Mouse (Mus musculus): ENCODE measurements at regions not wholly inside any gene's neighbourhood (a gene's known extent, or its start where the extent isn't known, plus 50 kb on each side); places are given as distances from the start of the nearest gene placed in this dataset.
"Not testable (repeated sequence)": the region's sequence is repeated elsewhere in the genome, so short reads cannot be mapped to it uniquely, and the experiment has no call there.

- DNase-seq (ENCODE audit: low spot score) (no peak), ATAC-seq (ENCODE audit: low FRiP score) (peak; percentile 59; the same call in 1 of the 2 replicates)
- 33% methylated on average over 1 of the region's 1 CpGs for WGBS
- no peaks in the 10 kb centered on the region for H3K27me3 ChIP-seq (ENCODE audit: control insufficient read depth, insufficient read depth, low read length)
- no peaks in the 10 kb centered on the region for H3K4me1 ChIP-seq (replicated peaks; ENCODE audit: control insufficient read depth, insufficient read depth, low read length)
- H3K4me2 ChIP-seq (replicated peaks): no peak overlapping the region
- H3K9me3 ChIP-seq (ENCODE audit: control insufficient read depth, low read length): no peaks in the 10 kb centered on the region
- H3K36me3 ChIP-seq (replicated peaks; ENCODE audit: control insufficient read depth, insufficient read depth): no peaks in the 10 kb centered on the region
- no peak overlapping the region for H3K4me3 ChIP-seq (replicated peaks; ENCODE audit: low read length)
- no peak overlapping the region for H3K27ac ChIP-seq
- no peak overlapping the region for H3K9ac ChIP-seq
Observed at GRCm38 (mm10) chr7:73827549-73827948, 87.4 kb downstream of the Fam174b start.

- H3K4me3 ChIP-seq (replicated peaks; ENCODE audit: low read length): no peak overlapping the region
- no peak overlapping the region for H3K9ac ChIP-seq
- DNase-seq (ENCODE audit: low spot score) (no peak), ATAC-seq (ENCODE audit: low FRiP score) (no peak)
- no peaks in the 10 kb centered on the region for H3K4me1 ChIP-seq (replicated peaks; ENCODE audit: control insufficient read depth, insufficient read depth, low read length)
- H3K27me3 ChIP-seq (ENCODE audit: control insufficient read depth, insufficient read depth, low read length): no peaks in the 10 kb centered on the region
- H3K27ac ChIP-seq: no peak overlapping the region
- H3K9me3 ChIP-seq (ENCODE audit: control insufficient read depth, low read length): no peaks in the 10 kb centered on the region
- WGBS: 74% methylated on average over 6 of the region's 6 CpGs
- no peak overlapping the region for H3K4me2 ChIP-seq (replicated peaks)
- H3K36me3 ChIP-seq (replicated peaks; ENCODE audit: control insufficient read depth, insufficient read depth): no peaks in the 10 kb centered on the region
Observed at GRCm38 (mm10) chr7:73830581-73830980, 90.5 kb downstream of the Fam174b start.

DNA sequence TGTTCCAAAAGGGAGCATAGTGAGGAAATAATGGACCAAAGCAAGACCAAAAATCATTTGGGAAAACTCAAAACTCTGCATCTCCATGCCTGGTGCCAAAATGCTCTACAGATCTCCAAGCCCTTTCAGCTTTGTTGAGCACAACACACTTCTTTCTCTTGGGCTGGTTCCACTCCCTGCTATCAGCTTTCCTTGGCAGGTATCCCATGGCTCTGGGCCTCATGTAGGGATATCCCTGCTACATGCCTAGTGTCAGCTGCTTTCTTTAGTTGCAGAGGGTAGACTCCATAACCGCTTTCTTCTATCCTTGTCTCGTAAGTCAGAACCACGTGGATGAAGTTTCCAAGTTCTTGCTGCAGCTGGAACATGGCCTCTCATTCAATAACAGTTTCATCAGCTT, 100.3 kb downstream of the Fam174b start:
- DNase-seq (ENCODE audit: low spot score): no peak
- H3K27me3 ChIP-seq (ENCODE audit: control insufficient read depth, insufficient read depth, low read length): no peaks in the 10 kb centered on the region
- H3K9me3 ChIP-seq (ENCODE audit: control insufficient read depth, low read length): no peaks in the 10 kb centered on the region
- H3K4me3 ChIP-seq (replicated peaks; ENCODE audit: low read length): no peak overlapping the region
- no peaks in the 10 kb centered on the region for H3K36me3 ChIP-seq (replicated peaks; ENCODE audit: control insufficient read depth, insufficient read depth)
- 87% methylated on average over 3 of the region's 3 CpGs for WGBS
- no peak overlapping the region for H3K9ac ChIP-seq
- H3K4me2 ChIP-seq (replicated peaks): no peak overlapping the region
- H3K4me1 ChIP-seq (replicated peaks; ENCODE audit: control insufficient read depth, insufficient read depth, low read length): no peaks in the 10 kb centered on the region
- no peak for ATAC-seq (ENCODE audit: low FRiP score)
- no peak overlapping the region for H3K27ac ChIP-seq

DNA sequence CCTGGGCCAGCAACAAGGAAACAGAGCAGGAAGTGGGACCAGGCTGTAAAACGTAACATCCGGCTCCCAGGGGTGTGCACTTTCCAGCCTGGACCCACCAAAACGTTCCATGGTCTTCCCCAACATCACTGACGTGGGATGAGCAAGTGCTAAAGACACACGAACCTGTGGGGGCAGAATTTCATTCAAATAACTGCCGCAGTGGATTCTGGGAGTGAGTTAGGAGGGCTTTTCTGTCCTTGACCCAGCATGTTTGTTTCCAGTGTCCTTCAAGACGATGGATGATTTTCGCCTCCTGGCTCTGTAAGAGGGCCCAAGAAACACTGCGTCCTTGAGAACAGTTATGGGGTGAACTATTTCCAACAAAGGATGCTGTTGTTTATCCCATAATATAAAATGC, 112.1 kb downstream of the Fam174b start:
- WGBS: 83% methylated on average over 9 of the region's 9 CpGs
- H3K4me3 ChIP-seq (replicated peaks; ENCODE audit: low read length): no peak overlapping the region
- no peaks in the 10 kb centered on the region for H3K36me3 ChIP-seq (replicated peaks; ENCODE audit: control insufficient read depth, insufficient read depth)
- no peak overlapping the region for H3K27ac ChIP-seq
- no peaks in the 10 kb centered on the region for H3K9me3 ChIP-seq (ENCODE audit: control insufficient read depth, low read length)
- DNase-seq (ENCODE audit: low spot score) (no peak), ATAC-seq (ENCODE audit: low FRiP score) (no peak)
- no peak overlapping the region for H3K9ac ChIP-seq
- no peak overlapping the region for H3K4me2 ChIP-seq (replicated peaks)
- H3K4me1 ChIP-seq (replicated peaks; ENCODE audit: control insufficient read depth, insufficient read depth, low read length): no peaks in the 10 kb centered on the region
- no peaks in the 10 kb centered on the region for H3K27me3 ChIP-seq (ENCODE audit: control insufficient read depth, insufficient read depth, low read length)

GRCm38 (mm10) chr7:73853296-73853950, 113.3 kb downstream of the Fam174b start:
- WGBS: 67% methylated on average over 3 of the region's 3 CpGs
- ATAC-seq (ENCODE audit: low FRiP score); H3K27me3 ChIP-seq (ENCODE audit: control insufficient read depth, insufficient read depth, low read length): not testable (repeated sequence)

DNA sequence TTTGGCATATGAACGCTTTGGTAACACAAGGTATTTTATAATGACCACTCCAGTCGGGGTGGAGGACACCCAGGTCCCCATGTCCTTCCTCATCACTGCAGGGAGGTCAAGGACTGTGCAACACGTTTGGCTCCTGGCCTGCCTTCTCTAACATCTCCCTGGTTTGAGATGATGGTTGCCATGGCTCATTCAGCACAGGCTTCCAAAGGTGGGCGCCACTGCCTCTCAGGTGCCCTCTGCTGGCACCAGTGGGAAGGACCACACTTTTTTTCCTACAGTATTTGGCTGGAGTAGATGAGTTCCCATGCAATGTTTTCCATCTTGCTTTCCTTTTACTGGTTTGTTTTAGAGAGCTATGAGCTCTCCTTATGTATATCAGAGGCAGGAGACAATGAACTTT, 115.4 kb downstream of the Fam174b start:
- no peak overlapping the region for H3K4me3 ChIP-seq (replicated peaks; ENCODE audit: low read length)
- no peak overlapping the region for H3K4me2 ChIP-seq (replicated peaks)
- H3K4me1 ChIP-seq (replicated peaks; ENCODE audit: control insufficient read depth, insufficient read depth, low read length): no peaks in the 10 kb centered on the region
- H3K36me3 ChIP-seq (replicated peaks; ENCODE audit: control insufficient read depth, insufficient read depth): no peaks in the 10 kb centered on the region
- H3K9me3 ChIP-seq (ENCODE audit: control insufficient read depth, low read length): no peaks in the 10 kb centered on the region
- H3K27me3 ChIP-seq (ENCODE audit: control insufficient read depth, insufficient read depth, low read length): no peaks in the 10 kb centered on the region
- H3K9ac ChIP-seq: no peak overlapping the region
- 43% methylated on average over 4 of the region's 4 CpGs for WGBS
- peak; percentile 63 for DNase-seq (ENCODE audit: low spot score)
- ATAC-seq (ENCODE audit: low FRiP score): no peak
- H3K27ac ChIP-seq: no peak overlapping the region

More at GRCm38 (mm10) chr7:73853296-73853950, 113.3 kb downstream of the Fam174b start:
- H3K4me1 ChIP-seq (replicated peaks; ENCODE audit: control insufficient read depth, insufficient read depth, low read length); H3K36me3 ChIP-seq (replicated peaks; ENCODE audit: control insufficient read depth, insufficient read depth); H3K9ac ChIP-seq; DNase-seq (ENCODE audit: low spot score); H3K9me3 ChIP-seq (ENCODE audit: control insufficient read depth, low read length); H3K4me3 ChIP-seq (replicated peaks; ENCODE audit: low read length); H3K27ac ChIP-seq; H3K4me2 ChIP-seq (replicated peaks): not testable (repeated sequence)

GRCm38 (mm10) chr7:73856908-73857307, 116.8 kb downstream of the Fam174b start:
- Histone ChIP-seq H3K4me3 (replicated peaks; ENCODE audit: low read length) (no peak overlapping the region), H3K9ac (no peak overlapping the region), H3K27ac (no peak overlapping the region), H3K9me3 (ENCODE audit: control insufficient read depth, low read length) (no peaks in the 10 kb centered on the region; the same call in 1 of the 2 replicates), H3K27me3 (ENCODE audit: control insufficient read depth, insufficient read depth, low read length) (no peaks in the 10 kb centered on the region), H3K4me2 (replicated peaks) (no peak overlapping the region), H3K4me1 (replicated peaks; ENCODE audit: control insufficient read depth, insufficient read depth, low read length) (no peaks in the 10 kb centered on the region), H3K36me3 (replicated peaks; ENCODE audit: control insufficient read depth, insufficient read depth) (no peaks in the 10 kb centered on the region)
- 70% methylated on average over 6 of the region's 6 CpGs for WGBS
- ATAC-seq (ENCODE audit: low FRiP score) (no peak), DNase-seq (ENCODE audit: low spot score) (no peak)

DNA sequence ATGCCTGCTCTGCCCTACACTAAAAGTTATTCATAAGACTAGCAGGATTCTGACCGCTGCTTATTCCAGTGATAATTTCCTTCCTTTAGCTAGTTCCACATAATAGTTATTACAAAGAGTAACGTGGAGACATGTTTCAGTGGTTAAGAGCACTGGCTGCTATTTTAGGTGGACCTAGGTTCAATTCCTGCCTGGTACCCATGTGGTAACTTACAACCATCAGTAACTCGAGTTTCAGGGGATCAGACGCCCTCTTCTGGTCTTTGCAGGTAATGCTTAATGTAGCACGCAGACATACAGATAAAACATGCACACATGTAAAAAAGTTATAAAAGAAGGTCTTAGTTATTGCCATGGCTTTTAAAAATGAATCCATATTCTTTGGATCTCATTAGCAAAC, 125.0 kb downstream of the Fam174b start:
- no peaks in the 10 kb centered on the region for H3K27me3 ChIP-seq (ENCODE audit: control insufficient read depth, insufficient read depth, low read length)

GRCm38 (mm10) chr7:73872181-73872580, 132.1 kb downstream of the Fam174b start:
- no peak overlapping the region for H3K9ac ChIP-seq
- no peaks in the 10 kb centered on the region for H3K27me3 ChIP-seq (ENCODE audit: control insufficient read depth, insufficient read depth, low read length)
- 0 out of 2 replicates have a peak, but pooled peaks cover 3% of the 10 kb centered on the region for H3K9me3 ChIP-seq (ENCODE audit: control insufficient read depth, low read length)
- H3K27ac ChIP-seq: no peak overlapping the region
- DNase-seq (ENCODE audit: low spot score): no peak
- 58% methylated on average over 2 of the region's 2 CpGs for WGBS
- H3K4me2 ChIP-seq (replicated peaks): no peak overlapping the region
- H3K4me3 ChIP-seq (replicated peaks; ENCODE audit: low read length): no peak overlapping the region
- no peaks in the 10 kb centered on the region for H3K36me3 ChIP-seq (replicated peaks; ENCODE audit: control insufficient read depth, insufficient read depth)
- ATAC-seq (ENCODE audit: low FRiP score): no peak
- no peaks in the 10 kb centered on the region for H3K4me1 ChIP-seq (replicated peaks; ENCODE audit: control insufficient read depth, insufficient read depth, low read length)

More for the DNA sequence above, 125.0 kb downstream of the Fam174b start:
- Histone ChIP-seq H3K36me3 (replicated peaks; ENCODE audit: control insufficient read depth, insufficient read depth) (no peaks in the 10 kb centered on the region), H3K9ac (no peak overlapping the region), H3K4me1 (replicated peaks; ENCODE audit: control insufficient read depth, insufficient read depth, low read length) (no peaks in the 10 kb centered on the region), H3K4me2 (replicated peaks) (no peak overlapping the region), H3K4me3 (replicated peaks; ENCODE audit: low read length) (no peak overlapping the region), H3K9me3 (ENCODE audit: control insufficient read depth, low read length) (no peaks in the 10 kb centered on the region; the same call in 1 of the 2 replicates), H3K27ac (no peak overlapping the region)
- WGBS: 71% methylated on average over 5 of the region's 5 CpGs
- DNase-seq (ENCODE audit: low spot score) (no peak), ATAC-seq (ENCODE audit: low FRiP score) (no peak)
